Mouse (Mus musculus): Measurements from ENCODE around the gene Opn3. TPM values are rescaled to one million over a fixed set of nuclear protein-coding genes. Genes with fewer than 3 reads are reported as not detected.

The Opn3 gene
- polyA plus RNA-seq, 1 experiment from 2014 or later: 4.3 TPM

GRCm38 (mm10) chr1:175640435-175641150 is 52.0 kb downstream of the Opn3 start:
- ATAC-seq (replicated peaks; ENCODE audit: low FRiP score): no peak
- WGBS: 67% methylated on average over 6 of the region's 6 CpGs
- Histone ChIP-seq H3K9ac (ENCODE audit: low read depth, low read length) (no peak overlapping the region), H3K4me1 (replicated peaks; ENCODE audit: control insufficient read depth, insufficient read depth, low read length) (no peaks in the 10 kb centered on the region), H3K27ac (ENCODE audit: low read depth, low read length) (no peak overlapping the region), H3K4me3 (ENCODE audit: low read depth, low read length) (no peak overlapping the region), H3K27me3 (replicated peaks; ENCODE audit: control insufficient read depth, insufficient read depth, low read length) (no peaks in the 10 kb centered on the region), H3K36me3 (ENCODE audit: control insufficient read depth, insufficient read depth, low read length) (no peaks in the 10 kb centered on the region), H3K4me2 (no peak overlapping the region), H3K9me3 (ENCODE audit: control insufficient read depth, low read length) (no peaks in the 10 kb centered on the region)
- DNase-seq (ENCODE audit: low spot score): no peak

DNA sequence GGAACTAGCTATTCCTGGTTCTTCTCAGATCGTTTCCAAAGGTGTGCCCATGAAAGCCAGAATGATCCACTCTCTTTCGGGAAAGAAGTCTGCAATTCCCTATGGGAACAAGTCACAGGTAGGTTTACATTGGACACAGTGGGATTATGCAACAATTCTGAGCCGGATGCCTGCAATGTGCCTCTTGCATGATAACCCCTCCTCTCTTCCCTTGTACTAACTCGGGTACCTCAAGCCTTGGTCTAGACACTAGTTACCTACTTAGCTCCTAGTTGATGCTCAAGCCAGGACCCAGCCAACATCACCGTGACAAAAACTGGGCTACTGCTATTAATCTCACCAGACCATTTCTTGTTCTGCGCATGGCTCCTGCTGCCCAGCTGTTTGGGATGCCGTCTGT is 53.5 kb downstream of the Opn3 start:
- Histone ChIP-seq H3K27ac (ENCODE audit: low read depth, low read length) (no peak overlapping the region), H3K9ac (ENCODE audit: low read depth, low read length) (no peak overlapping the region), H3K4me1 (replicated peaks; ENCODE audit: control insufficient read depth, insufficient read depth, low read length) (no peaks in the 10 kb centered on the region), H3K9me3 (ENCODE audit: control insufficient read depth, low read length) (no peaks in the 10 kb centered on the region), H3K4me3 (ENCODE audit: low read depth, low read length) (no peak overlapping the region), H3K4me2 (no peak overlapping the region), H3K27me3 (replicated peaks; ENCODE audit: control insufficient read depth, insufficient read depth, low read length) (no peaks in the 10 kb centered on the region), H3K36me3 (ENCODE audit: control insufficient read depth, insufficient read depth, low read length) (no peaks in the 10 kb centered on the region)
- no peak for ATAC-seq (replicated peaks; ENCODE audit: low FRiP score)
- 73% methylated on average over 7 of the region's 7 CpGs for WGBS
- no peak for DNase-seq (ENCODE audit: low spot score)

DNA sequence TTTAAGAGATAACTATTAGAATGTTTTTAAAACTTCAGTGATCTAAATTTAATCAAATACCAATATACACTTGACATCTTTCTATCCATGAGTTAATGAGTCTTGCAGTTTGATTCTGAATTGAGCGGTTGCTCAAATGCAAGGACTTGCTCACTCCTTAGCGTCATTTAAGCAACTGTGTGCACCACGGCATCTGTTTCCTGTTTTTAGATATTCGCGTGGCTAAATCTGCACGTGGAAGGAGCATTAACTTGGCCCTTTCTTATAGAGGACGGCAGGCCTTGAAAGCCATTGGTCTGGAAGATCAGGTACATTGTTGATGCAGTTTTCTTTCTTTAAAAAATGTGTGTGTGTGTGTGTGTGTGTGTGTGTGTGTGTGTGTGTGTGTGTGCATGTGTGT is 54.9 kb downstream of the Opn3 start:
- no peak for DNase-seq (ENCODE audit: low spot score)
- ATAC-seq (replicated peaks; ENCODE audit: low FRiP score): no peak

DNA sequence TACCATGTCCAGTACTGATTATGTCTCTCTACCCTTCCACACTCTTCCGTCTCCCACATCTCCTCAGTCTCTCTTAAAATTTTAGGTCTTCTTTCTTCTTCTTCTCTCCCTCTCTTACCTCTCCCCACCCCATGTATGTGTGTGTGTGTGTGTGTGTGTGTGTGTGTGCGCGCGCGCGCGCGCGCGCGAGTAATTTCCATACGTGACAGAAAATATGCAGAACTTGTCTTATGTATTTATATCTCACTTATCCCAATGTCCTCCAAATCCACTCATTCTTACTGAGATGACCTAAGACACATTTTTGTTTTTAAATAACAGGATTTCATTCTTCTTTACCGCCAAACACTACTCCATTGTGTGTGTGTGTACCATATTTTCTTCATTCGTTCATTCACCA is 60.1 kb downstream of the Opn3 start:
- Histone ChIP-seq H3K27me3 (replicated peaks; ENCODE audit: control insufficient read depth, insufficient read depth, low read length) (no peaks in the 10 kb centered on the region), H3K4me2 (no peak overlapping the region), H3K4me1 (replicated peaks; ENCODE audit: control insufficient read depth, insufficient read depth, low read length) (no peaks in the 10 kb centered on the region), H3K4me3 (ENCODE audit: low read depth, low read length) (no peak overlapping the region), H3K9ac (ENCODE audit: low read depth, low read length) (no peak overlapping the region), H3K27ac (ENCODE audit: low read depth, low read length) (no peak overlapping the region), H3K36me3 (ENCODE audit: control insufficient read depth, insufficient read depth, low read length) (no peaks in the 10 kb centered on the region), H3K9me3 (ENCODE audit: control insufficient read depth, low read length) (no peaks in the 10 kb centered on the region)
- 97% methylated on average over 14 of the region's 14 CpGs for WGBS
- ATAC-seq (replicated peaks; ENCODE audit: low FRiP score) (no peak), DNase-seq (ENCODE audit: low spot score) (no peak)

More for the DNA sequence above, 54.9 kb downstream of the Opn3 start:
- Histone ChIP-seq H3K9me3 (ENCODE audit: control insufficient read depth, low read length) (no peaks in the 10 kb centered on the region), H3K4me3 (ENCODE audit: low read depth, low read length) (no peak overlapping the region), H3K9ac (ENCODE audit: low read depth, low read length) (no peak overlapping the region), H3K36me3 (ENCODE audit: control insufficient read depth, insufficient read depth, low read length) (no peaks in the 10 kb centered on the region), H3K4me2 (no peak overlapping the region), H3K27me3 (replicated peaks; ENCODE audit: control insufficient read depth, insufficient read depth, low read length) (no peaks in the 10 kb centered on the region), H3K4me1 (replicated peaks; ENCODE audit: control insufficient read depth, insufficient read depth, low read length) (no peaks in the 10 kb centered on the region), H3K27ac (ENCODE audit: low read depth, low read length) (no peak overlapping the region)
- WGBS: 51% methylated on average over 7 of the region's 7 CpGs

DNA sequence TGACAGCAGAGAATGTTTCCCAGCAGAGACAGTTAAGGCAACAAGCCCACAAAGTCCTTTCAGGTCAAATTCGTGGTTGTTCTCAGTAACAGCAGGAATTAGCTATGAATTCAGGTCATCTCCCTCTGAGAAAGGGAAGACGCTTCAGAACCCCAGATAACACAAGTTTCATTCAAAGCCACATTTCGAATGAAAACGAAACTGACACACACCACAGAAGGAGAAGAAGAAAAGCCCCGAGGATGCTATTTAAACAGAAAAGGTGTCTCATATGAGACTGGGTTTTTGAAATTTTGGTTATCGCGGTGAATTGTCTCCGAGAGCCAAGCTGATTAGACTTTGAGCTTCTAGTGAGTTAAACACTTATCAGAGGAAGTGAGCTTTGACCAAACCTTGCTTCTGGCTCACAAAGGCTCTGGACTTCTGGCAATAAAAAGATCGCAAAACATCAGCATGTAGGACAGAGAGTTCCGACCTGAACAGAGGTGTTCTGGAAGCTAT is 60.8 kb downstream of the Opn3 start:
- WGBS: 63% methylated on average over 10 of the region's 10 CpGs
- no peak overlapping the region for H3K9ac ChIP-seq (ENCODE audit: low read depth, low read length)
- DNase-seq (ENCODE audit: low spot score): no peak
- no peaks in the 10 kb centered on the region for H3K4me1 ChIP-seq (replicated peaks; ENCODE audit: control insufficient read depth, insufficient read depth, low read length)
- H3K27me3 ChIP-seq (replicated peaks; ENCODE audit: control insufficient read depth, insufficient read depth, low read length): no peaks in the 10 kb centered on the region
- no peak for ATAC-seq (replicated peaks; ENCODE audit: low FRiP score)
- no peak overlapping the region for H3K27ac ChIP-seq (ENCODE audit: low read depth, low read length)
- no peak overlapping the region for H3K4me3 ChIP-seq (ENCODE audit: low read depth, low read length)
- no peaks in the 10 kb centered on the region for H3K9me3 ChIP-seq (ENCODE audit: control insufficient read depth, low read length)
- H3K36me3 ChIP-seq (ENCODE audit: control insufficient read depth, insufficient read depth, low read length): no peaks in the 10 kb centered on the region
- no peak overlapping the region for H3K4me2 ChIP-seq

GRCm38 (mm10) chr1:175631080-175631479 is 61.5 kb downstream of the Opn3 start:
- DNase-seq (ENCODE audit: low spot score): no peak
- H3K9ac ChIP-seq (ENCODE audit: low read depth, low read length): no peak overlapping the region
- H3K4me2 ChIP-seq: no peak overlapping the region
- H3K27me3 ChIP-seq (replicated peaks; ENCODE audit: control insufficient read depth, insufficient read depth, low read length): no peaks in the 10 kb centered on the region
- no peak overlapping the region for H3K27ac ChIP-seq (ENCODE audit: low read depth, low read length)
- no peak overlapping the region for H3K4me3 ChIP-seq (ENCODE audit: low read depth, low read length)
- no peaks in the 10 kb centered on the region for H3K36me3 ChIP-seq (ENCODE audit: control insufficient read depth, insufficient read depth, low read length)
- H3K4me1 ChIP-seq (replicated peaks; ENCODE audit: control insufficient read depth, insufficient read depth, low read length): no peaks in the 10 kb centered on the region
- 75% methylated on average over 3 of the region's 3 CpGs for WGBS
- H3K9me3 ChIP-seq (ENCODE audit: control insufficient read depth, low read length): no peaks in the 10 kb centered on the region
- ATAC-seq (replicated peaks; ENCODE audit: low FRiP score): 0 out of 2 replicates have a peak, but pooled peaks have one; percentile 37

DNA sequence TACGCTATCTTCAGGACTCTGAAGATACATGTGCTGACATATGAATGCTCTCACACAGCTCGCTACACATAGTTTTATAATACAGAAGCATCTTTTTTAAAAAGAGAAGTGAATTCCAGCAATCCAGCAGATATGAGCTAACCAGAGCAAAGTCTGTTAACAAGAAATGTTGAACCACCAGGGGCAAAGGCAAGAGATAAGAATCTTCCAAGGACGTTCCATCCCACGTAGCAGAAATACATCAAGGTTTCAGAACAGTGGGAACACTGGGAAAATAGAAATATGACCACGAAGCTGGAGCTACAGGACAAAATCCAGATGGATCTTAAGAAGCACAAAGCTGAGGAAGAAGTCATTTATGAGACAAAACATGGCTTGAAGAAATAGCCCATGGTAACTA is 62.2 kb downstream of the Opn3 start:
- Histone ChIP-seq H3K4me2 (no peak overlapping the region), H3K36me3 (ENCODE audit: control insufficient read depth, insufficient read depth, low read length) (no peaks in the 10 kb centered on the region), H3K27me3 (replicated peaks; ENCODE audit: control insufficient read depth, insufficient read depth, low read length) (no peaks in the 10 kb centered on the region), H3K9me3 (ENCODE audit: control insufficient read depth, low read length) (no peaks in the 10 kb centered on the region), H3K4me1 (replicated peaks; ENCODE audit: control insufficient read depth, insufficient read depth, low read length) (no peaks in the 10 kb centered on the region), H3K9ac (ENCODE audit: low read depth, low read length) (no peak overlapping the region), H3K27ac (ENCODE audit: low read depth, low read length) (no peak overlapping the region), H3K4me3 (ENCODE audit: low read depth, low read length) (no peak overlapping the region)
- ATAC-seq (replicated peaks; ENCODE audit: low FRiP score) (no peak), DNase-seq (ENCODE audit: low spot score) (no peak)
- WGBS: 77% methylated on average over 5 of the region's 5 CpGs

GRCm38 (mm10) chr1:175629248-175629647 is 63.3 kb downstream of the Opn3 start:
- Histone ChIP-seq H3K36me3 (ENCODE audit: control insufficient read depth, insufficient read depth, low read length) (no peaks in the 10 kb centered on the region), H3K27ac (ENCODE audit: low read depth, low read length) (no peak overlapping the region), H3K4me2 (no peak overlapping the region), H3K9me3 (ENCODE audit: control insufficient read depth, low read length) (no peaks in the 10 kb centered on the region), H3K27me3 (replicated peaks; ENCODE audit: control insufficient read depth, insufficient read depth, low read length) (no peaks in the 10 kb centered on the region), H3K4me3 (ENCODE audit: low read depth, low read length) (no peak overlapping the region), H3K9ac (ENCODE audit: low read depth, low read length) (no peak overlapping the region), H3K4me1 (replicated peaks; ENCODE audit: control insufficient read depth, insufficient read depth, low read length) (peaks cover 5% of the 10 kb centered on the region)
- ATAC-seq (replicated peaks; ENCODE audit: low FRiP score) (no peak), DNase-seq (ENCODE audit: low spot score) (no peak)
- WGBS: 71% methylated on average over 6 of the region's 6 CpGs
